Mouse (Mus musculus): ENCODE measurements around the gene Egfr. TPM values are rescaled to one million over a fixed set of nuclear protein-coding genes. Genes with fewer than 3 reads are reported as not detected.

Egfr gene
- polyA plus RNA-seq, 1 experiment from 2014 or later: 6.7 TPM

- WGBS: 95% methylated on average over 6 of the region's 6 CpGs
Observed at GRCm38 (mm10) chr11:16957030-16957429, 205.0 kb downstream of the Egfr start.

GRCm38 (mm10) chr11:16958520-16958919 is 206.5 kb downstream of the Egfr start:
- Histone ChIP-seq H3K9ac (no peak overlapping the region), H3K4me2 (replicated peaks) (no peak overlapping the region), H3K36me3 (0 out of 2 replicates have a peak, but pooled peaks cover 4% of the 10 kb centered on the region), H3K27me3 (no peaks in the 10 kb centered on the region), H3K4me3 (no peak overlapping the region), H3K27ac (no peak overlapping the region), H3K9me3 (replicated peaks) (no peaks in the 10 kb centered on the region), H3K4me1 (no peaks in the 10 kb centered on the region)
- 91% methylated on average over 1 of the region's 1 CpGs for WGBS
- no peak for ATAC-seq (ENCODE audit: low FRiP score)

More at GRCm38 (mm10) chr11:16957030-16957429, 205.0 kb downstream of the Egfr start:
- H3K27me3 ChIP-seq: no peaks in the 10 kb centered on the region
- no peaks in the 10 kb centered on the region for H3K9me3 ChIP-seq (replicated peaks)
- H3K27ac ChIP-seq: no peak overlapping the region
- H3K36me3 ChIP-seq: 0 out of 2 replicates have a peak, but pooled peaks cover 4% of the 10 kb centered on the region
- H3K4me2 ChIP-seq (replicated peaks): no peak overlapping the region
- no peak overlapping the region for H3K4me3 ChIP-seq
- H3K9ac ChIP-seq: no peak overlapping the region
- ATAC-seq (ENCODE audit: low FRiP score): no peak
- peaks cover 3% of the 10 kb centered on the region; the same call in 1 of the 2 replicates for H3K4me1 ChIP-seq

Other genes with a start within 250 kb of the Egfr start
- gene Sec61g, start 243.7 kb upstream of the Egfr start, polyA plus RNA-seq (2016; fragmentation: Nextera tagmentation; extraction: Ambion mirVana): 35.3 and 35.6 TPM in 2 replicates
- 1.5 and 1.9 TPM in 2 replicates for gene Fbxo48, start 199.2 kb downstream of the Egfr start, polyA plus RNA-seq (2016; fragmentation: Nextera tagmentation; extraction: Ambion mirVana)

Data from hindbrain, embryonic 12.5 days (tissue).